ENCODE assay signal across 22 mouse cellular contexts in the genomic region with DNA sequence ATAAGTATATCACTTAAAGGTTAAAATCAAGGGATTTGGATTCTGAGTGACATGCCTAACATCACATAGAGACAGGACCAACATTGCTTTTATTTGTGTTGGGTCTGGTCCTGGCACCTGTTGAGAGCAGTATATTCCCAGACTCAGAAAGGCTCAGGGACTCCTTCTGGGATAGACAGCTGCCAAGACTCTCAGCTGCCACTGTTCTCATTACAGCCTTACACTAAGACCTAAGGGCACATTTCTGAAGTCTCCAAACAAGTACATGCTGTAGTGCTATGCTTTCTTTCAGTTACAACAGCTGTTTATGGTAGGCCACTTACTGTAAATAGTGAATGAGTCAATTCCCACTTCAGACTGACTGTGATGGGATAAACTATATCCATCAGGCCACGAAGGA.
DNase-seq lines count a peak whose midpoint lies in the region; ATAC-seq and TF ChIP-seq lines count a peak whose summit lies in the region.
"Had no signal": no experiment of that assay in that cellular context is flagged by ENCODE, and none has a peak within 500 bp of the region (broad histone marks: within the 10 kb centered on the region; RNA-seq: fewer than 3 reads in every experiment).

No protein-coding gene starts in this region.

- no peak overlapping the region for H3K4me3 ChIP-seq in stomach, embryonic 15.5 days (replicated peaks)
- no peak overlapping the region for H3K4me3 ChIP-seq in stomach, postnatal 0 days (ENCODE audit: low read depth, low read length)
- H3K4me3 ChIP-seq in intestine, embryonic 16.5 days (ENCODE audit: low read length), result no peak overlapping the region
- no peak overlapping the region for H3K4me3 ChIP-seq in myocyte
- no peak overlapping the region for H3K4me3 ChIP-seq in hindbrain, embryonic 12.5 days
- H3K4me3 ChIP-seq: embryonic facial prominence, embryonic 13.5 days; forebrain, embryonic 10.5 days; forebrain, embryonic 15.5 days; heart, adult 2 months; heart, embryonic 15.5 days had no signal

- DNase-seq in stomach, postnatal 0 days (ENCODE audit: low spot score), result no peak
- no peak for DNase-seq in spleen, postnatal 14 days (ENCODE audit: low spot score in 2 of 2)
- DNase-seq in lung, postnatal 25 days (ENCODE audit: low spot score), result no peak
- DNase-seq: adrenal gland, adult 8-10 months; adrenal gland, postnatal 36 days; cerebellum, adult 11 months; cerebellum, adult 8-10 months; cerebellum, postnatal 14 days; embryo, embryonic 11 days; gastrocnemius, postnatal 10 days; heart, adult 2 months; heart, postnatal 14 days had no signal

- no peaks in the 10 kb centered on the region for H3K9me3 ChIP-seq in stomach, embryonic 15.5 days
- no peaks in the 10 kb centered on the region for H3K9me3 ChIP-seq in stomach, postnatal 0 days (ENCODE audit: control insufficient read depth, low read length)
- no peaks in the 10 kb centered on the region for H3K9me3 ChIP-seq in intestine, embryonic 16.5 days (ENCODE audit: control insufficient read depth, low read length)
- H3K9me3 ChIP-seq in hindbrain, embryonic 12.5 days (replicated peaks), result no peaks in the 10 kb centered on the region
- H3K9me3 ChIP-seq: embryonic facial prominence, embryonic 13.5 days; forebrain, embryonic 10.5 days; forebrain, embryonic 15.5 days; heart, embryonic 15.5 days had no signal

- no peaks in the 10 kb centered on the region for H3K36me3 ChIP-seq in stomach, embryonic 15.5 days
- no peaks in the 10 kb centered on the region for H3K36me3 ChIP-seq in stomach, postnatal 0 days (ENCODE audit: control insufficient read depth, insufficient read depth, low read length)
- H3K36me3 ChIP-seq in intestine, embryonic 16.5 days (ENCODE audit: control insufficient read depth, insufficient read depth, low read length), result no peaks in the 10 kb centered on the region
- H3K36me3 ChIP-seq in myocyte (ENCODE audit: control insufficient read depth, insufficient read depth), result no peaks in the 10 kb centered on the region
- H3K36me3 ChIP-seq in hindbrain, embryonic 12.5 days, result no peaks in the 10 kb centered on the region
- H3K36me3 ChIP-seq: embryonic facial prominence, embryonic 13.5 days; forebrain, embryonic 10.5 days; forebrain, embryonic 15.5 days; heart, embryonic 15.5 days had no signal

- no peaks in the 10 kb centered on the region for H3K4me1 ChIP-seq in stomach, embryonic 15.5 days
- no peaks in the 10 kb centered on the region for H3K4me1 ChIP-seq in stomach, postnatal 0 days (replicated peaks; ENCODE audit: control insufficient read depth, insufficient read depth)
- no peaks in the 10 kb centered on the region for H3K4me1 ChIP-seq in intestine, embryonic 16.5 days (ENCODE audit: control insufficient read depth, insufficient read depth, low read length)
- H3K4me1 ChIP-seq in hindbrain, embryonic 12.5 days, result no peaks in the 10 kb centered on the region
- H3K4me1 ChIP-seq: embryonic facial prominence, embryonic 13.5 days; forebrain, embryonic 10.5 days; forebrain, embryonic 15.5 days; heart, embryonic 15.5 days had no signal

- H3K79me2 ChIP-seq in myocyte (ENCODE audit: control insufficient read depth, insufficient read depth), result no peaks in the 10 kb centered on the region

- TF ChIP-seq EP300 in stomach, postnatal 0 days (optimal IDR thresholded peaks at IDR 0.05), result no peak

- ATAC-seq in stomach, embryonic 15.5 days (ENCODE audit: insufficient read depth, low FRiP score, low read depth), result 0 out of 2 replicates have a peak, but pooled peaks have one; percentile 27
- ATAC-seq in stomach, postnatal 0 days (ENCODE audit: low FRiP score, low TSS enrichment), result no peak
- ATAC-seq in intestine, embryonic 16.5 days, result peak; percentile 46
- ATAC-seq in hindbrain, embryonic 12.5 days (ENCODE audit: low FRiP score), result no peak
- ATAC-seq: forebrain, embryonic 15.5 days had no signal

- no peak overlapping the region for H3ac ChIP-seq in myocyte (ENCODE audit: control insufficient read depth, insufficient read length)

- no peak overlapping the region for H3K27ac ChIP-seq in stomach, embryonic 15.5 days
- H3K27ac ChIP-seq in stomach, postnatal 0 days (replicated peaks), result no peak overlapping the region
- H3K27ac ChIP-seq in intestine, embryonic 16.5 days (ENCODE audit: low read length), result no peak overlapping the region
- H3K27ac ChIP-seq in hindbrain, embryonic 12.5 days, result no peak overlapping the region
- H3K27ac ChIP-seq: embryonic facial prominence, embryonic 13.5 days; forebrain, embryonic 10.5 days; forebrain, embryonic 15.5 days; heart, adult 2 months; heart, embryonic 15.5 days; hindbrain, embryonic 14.5 days had no signal

- H3K4me2 ChIP-seq in stomach, embryonic 15.5 days, result no peak overlapping the region
- no peak overlapping the region for H3K4me2 ChIP-seq in stomach, postnatal 0 days (replicated peaks; ENCODE audit: low read depth)
- no peak overlapping the region for H3K4me2 ChIP-seq in intestine, embryonic 16.5 days (ENCODE audit: low read depth, low read length)
- no peak overlapping the region for H3K4me2 ChIP-seq in myocyte (ENCODE audit: low read depth)
- H3K4me2 ChIP-seq in hindbrain, embryonic 12.5 days (replicated peaks), result no peak overlapping the region
- H3K4me2 ChIP-seq: embryonic facial prominence, embryonic 13.5 days; forebrain, embryonic 15.5 days; heart, embryonic 11.5 days; heart, embryonic 15.5 days; hindbrain, embryonic 14.5 days had no signal

- TF ChIP-seq CTCF in stomach, postnatal 0 days (IDR thresholded peaks at IDR 0.05; ENCODE audit: low read depth), result no peak

- H3K9ac ChIP-seq in stomach, embryonic 15.5 days, result no peak overlapping the region
- H3K9ac ChIP-seq in stomach, postnatal 0 days (ENCODE audit: low read length), result no peak overlapping the region
- no peak overlapping the region for H3K9ac ChIP-seq in intestine, embryonic 16.5 days (ENCODE audit: low read depth, low read length)
- H3K9ac ChIP-seq in hindbrain, embryonic 12.5 days, result no peak overlapping the region
- H3K9ac ChIP-seq: embryonic facial prominence, embryonic 13.5 days; forebrain, embryonic 15.5 days; heart, embryonic 15.5 days; hindbrain, embryonic 14.5 days had no signal

- H3K27me3 ChIP-seq in stomach, embryonic 15.5 days (replicated peaks), result no peaks in the 10 kb centered on the region
- no peaks in the 10 kb centered on the region for H3K27me3 ChIP-seq in stomach, postnatal 0 days (ENCODE audit: control insufficient read depth, insufficient read depth, low read length)
- no peaks in the 10 kb centered on the region for H3K27me3 ChIP-seq in intestine, embryonic 16.5 days (replicated peaks; ENCODE audit: control insufficient read depth, insufficient read depth, low read length)
- no peaks in the 10 kb centered on the region for H3K27me3 ChIP-seq in myocyte (ENCODE audit: control insufficient read depth, insufficient read depth, insufficient read length)
- no peaks in the 10 kb centered on the region for H3K27me3 ChIP-seq in hindbrain, embryonic 12.5 days
- H3K27me3 ChIP-seq: forebrain, embryonic 15.5 days; heart, embryonic 15.5 days had no signal

- TF ChIP-seq POLR2A in myocyte (IDR thresholded peaks at IDR 0.05; ENCODE audit: insufficient read length, low read depth), result no peak

- 45% methylated on average over 1 of the region's 1 CpGs for WGBS in stomach, embryonic 15.5 days
- WGBS in stomach, postnatal 0 days, result 58% methylated on average over 1 of the region's 1 CpGs
- WGBS in intestine, embryonic 16.5 days, result 49% methylated on average over 1 of the region's 1 CpGs
- WGBS in hindbrain, embryonic 12.5 days, result 80% methylated on average over 1 of the region's 1 CpGs

TF ChIP-seq in myocyte, 11 proteins besides CTCF, POLR2A, EP300 and RAD21:
- TF ChIP-seq REST (IDR thresholded peaks at IDR 0.05; ENCODE audit: insufficient read depth, insufficient read length) (no peak), POLR2AphosphoS2 (IDR thresholded peaks at IDR 0.05; ENCODE audit: insufficient read length, low read depth) (no peak), USF1 (IDR thresholded peaks at IDR 0.05; ENCODE audit: low read depth) (no peak), CEBPB (IDR thresholded peaks at IDR 0.05; ENCODE audit: insufficient read depth, poor library complexity, severe bottlenecking) (no peak), MYOG (IDR thresholded peaks at IDR 0.05; ENCODE audit: control insufficient read depth in 1 of 3, insufficient read depth in 1 of 3, insufficient read length in 2 of 3, low read depth in 2 of 3) (peak in 1 of 3 experiments; percentile 95), TCF12 (IDR thresholded peaks at IDR 0.05; ENCODE audit: insufficient read depth, poor library complexity, severe bottlenecking) (peak; percentile 53), MYOD1 (IDR thresholded peaks at IDR 0.05; ENCODE audit: control insufficient read depth in 1 of 3, insufficient read length in 2 of 3, low read depth in 2 of 3) (peak; percentile 58 to 92 (median 80)), SRF (IDR thresholded peaks at IDR 0.05; ENCODE audit: control insufficient read depth, insufficient read length, low read depth) (no peak), E2F4 (IDR thresholded peaks at IDR 0.05; ENCODE audit: insufficient read depth) (no peak), TCF3 (IDR thresholded peaks at IDR 0.05; ENCODE audit: insufficient read length, low read depth) (no peak), MAX (IDR thresholded peaks at IDR 0.05; ENCODE audit: low read depth) (no peak)

Comparison
In these comparisons a context has a peak if more than half of its experiments do, and no peak if none do; other contexts are left out.
1. ATAC-seq: peak in stomach, embryonic 15.5 days (single experiment) and intestine, embryonic 16.5 days (single experiment); none in stomach, postnatal 0 days (single experiment) and hindbrain, embryonic 12.5 days (single experiment).